Mouse (Mus musculus) cerebellum, adult 8-10 months (tissue): ENCODE results near the gene Srsf4.

ENCODE experiments used
- DNase-seq: peaks from one replicate; pipeline ENCODE4 v3.0.0; 2022

The Srsf4 gene

GRCm38 (mm10) chr4:131874169-131874536 lies 736 bp downstream of the Srsf4 start:
- no peak for DNase-seq

- no peak for DNase-seq
Observed at GRCm38 (mm10) chr4:131874567-131874966, 1.1 kb downstream of the Srsf4 start.

GRCm38 (mm10) chr4:131875242-131875641 lies 1.8 kb downstream of the Srsf4 start:
- no peak for DNase-seq

GRCm38 (mm10) chr4:131876836-131877235 lies 3.4 kb downstream of the Srsf4 start:
- DNase-seq = no peak

- no peak for DNase-seq
Observed at GRCm38 (mm10) chr4:131879692-131880091, 6.3 kb downstream of the Srsf4 start.

- DNase-seq = no peak
Observed at GRCm38 (mm10) chr4:131881306-131881705, 7.9 kb downstream of the Srsf4 start.

- DNase-seq = no peak
Observed at GRCm38 (mm10) chr4:131883571-131883970, 10.2 kb downstream of the Srsf4 start.

- DNase-seq = no peak
Observed at GRCm38 (mm10) chr4:131885376-131885775, 12.0 kb downstream of the Srsf4 start.

GRCm38 (mm10) chr4:131888564-131888963 lies 15.1 kb downstream of the Srsf4 start:
- no peak for DNase-seq

GRCm38 (mm10) chr4:131890692-131891091 lies 17.3 kb downstream of the Srsf4 start:
- DNase-seq = no peak

GRCm38 (mm10) chr4:131897109-131897508 lies 23.7 kb downstream of the Srsf4 start:
- no peak for DNase-seq

- DNase-seq = no peak
Observed at GRCm38 (mm10) chr4:131897787-131898186, 24.4 kb downstream of the Srsf4 start.

GRCm38 (mm10) chr4:131898503-131899179 lies 25.2 kb downstream of the Srsf4 start:
- no peak for DNase-seq

- peak; percentile 38 for DNase-seq
Observed at GRCm38 (mm10) chr4:131899180-131899554, 25.8 kb downstream of the Srsf4 start.

GRCm38 (mm10) chr4:131901090-131901489 lies 27.7 kb downstream of the Srsf4 start:
- DNase-seq = no peak

GRCm38 (mm10) chr4:131904478-131904877 lies 31.1 kb downstream of the Srsf4 start:
- DNase-seq = no peak

GRCm38 (mm10) chr4:131906423-131906822 lies 33.0 kb downstream of the Srsf4 start:
- no peak for DNase-seq

- no peak for DNase-seq
Observed at GRCm38 (mm10) chr4:131907912-131908311, 34.5 kb downstream of the Srsf4 start.

- no peak for DNase-seq
Observed at GRCm38 (mm10) chr4:131910237-131910994, 37.0 kb downstream of the Srsf4 start.

- no peak for DNase-seq
Observed at GRCm38 (mm10) chr4:131911521-131911920, 38.1 kb downstream of the Srsf4 start.

GRCm38 (mm10) chr4:131913526-131913925 lies 40.1 kb downstream of the Srsf4 start:
- no peak for DNase-seq

- no peak for DNase-seq
Observed at GRCm38 (mm10) chr4:131914046-131914643, 40.7 kb downstream of the Srsf4 start.

GRCm38 (mm10) chr4:131914891-131915469 lies 41.6 kb downstream of the Srsf4 start:
- DNase-seq = no peak

- DNase-seq = no peak
Observed at GRCm38 (mm10) chr4:131915821-131916328, 42.5 kb downstream of the Srsf4 start.
